Mouse (Mus musculus): ENCODE data around the gene Dnajb12.

DNA sequence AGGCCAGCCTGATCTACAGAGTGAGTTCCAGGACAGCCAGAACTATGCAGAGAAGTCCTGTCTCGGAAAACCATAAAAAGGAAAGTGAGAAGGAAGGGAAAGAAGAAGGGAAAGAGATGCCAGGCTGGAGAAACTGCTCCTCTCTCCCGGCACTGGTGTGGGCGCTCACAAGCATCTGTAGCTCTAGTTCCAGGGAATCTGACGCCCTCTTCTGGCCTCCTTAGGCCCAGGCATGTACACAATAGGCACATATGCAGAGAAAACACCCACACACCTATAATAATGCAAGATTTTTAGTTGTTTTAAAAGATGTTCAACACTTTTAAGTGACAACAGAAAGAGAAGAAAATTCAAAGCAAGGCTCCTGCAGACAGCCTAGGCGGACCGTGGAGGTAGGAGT is 32.9 kb upstream of the Dnajb12 start:
- TF ChIP-seq CTCF (IDR thresholded peaks at IDR 0.05) (no peak), POLR2A (IDR thresholded peaks at IDR 0.05; ENCODE audit: insufficient read depth, low read depth, low read length) (no peak)

Data from heart, adult 2 months (tissue).